Mouse (Mus musculus): Measurements from ENCODE around the gene Ccdc162.

- TF ChIP-seq ZC3H11A (IDR thresholded peaks at IDR 0.05; ENCODE audit: borderline replicate concordance, low read depth, low read length) (no peak), ZNF384 (IDR thresholded peaks at IDR 0.05; ENCODE audit: low read depth, low read length) (no peak), CHD2 (IDR thresholded peaks at IDR 0.05; ENCODE audit: low read depth, low read length) (no peak), HCFC1 (IDR thresholded peaks at IDR 0.05; ENCODE audit: borderline replicate concordance, insufficient read depth, low read length) (no peak)
Observed at GRCm38 (mm10) chr10:41550711-41551110, 165.7 kb downstream of the Ccdc162 start.

All from ES-E14 (cell line).